Mouse (Mus musculus) bone marrow, adult 2 months (tissue): ENCODE results near the gene Nhsl1.

Experiments used
- CTCF ChIP-seq: fragments of 200-500 bp; IDR thresholded peaks from 2 replicates; pipeline ENCODE4 v1.5.1; 2011; ENCODE audit warnings: low read length, control low read depth; ENCODE audit not compliant: control insufficient read depth, insufficient read depth
- POLR2A ChIP-seq: fragments of 200-500 bp; IDR thresholded peaks from 2 replicates; pipeline ENCODE4 v1.6.1; 2011; ENCODE audit warnings: low read depth, mild to moderate bottlenecking, control low read depth, low read length, borderline replicate concordance; ENCODE audit not compliant: control insufficient read depth

DNA sequence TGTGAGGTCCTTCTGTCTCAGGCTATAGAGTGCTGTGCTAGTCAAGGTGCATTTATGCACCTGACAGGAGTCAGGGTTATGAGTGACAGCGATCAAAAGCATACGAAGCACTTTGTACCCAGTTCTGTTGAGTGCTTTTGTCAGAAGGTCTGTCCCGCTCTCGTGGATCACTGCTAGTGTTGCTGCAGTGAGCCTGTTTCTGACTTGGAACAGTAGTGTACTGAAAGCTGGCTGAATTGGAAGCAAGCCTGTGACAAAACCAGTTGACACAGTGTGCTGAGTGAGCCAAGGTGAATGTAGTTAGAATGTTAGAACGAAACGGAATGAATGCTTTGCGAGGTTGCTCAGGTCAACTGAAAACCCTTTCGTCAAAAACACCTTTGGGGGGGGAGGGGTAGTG lies 82.2 kb downstream of the Nhsl1 start:
- TF ChIP-seq CTCF (no peak), POLR2A (no peak)
